Mouse (Mus musculus): Measurements from ENCODE around the gene Mettl8.

Mettl8 gene

DNA sequence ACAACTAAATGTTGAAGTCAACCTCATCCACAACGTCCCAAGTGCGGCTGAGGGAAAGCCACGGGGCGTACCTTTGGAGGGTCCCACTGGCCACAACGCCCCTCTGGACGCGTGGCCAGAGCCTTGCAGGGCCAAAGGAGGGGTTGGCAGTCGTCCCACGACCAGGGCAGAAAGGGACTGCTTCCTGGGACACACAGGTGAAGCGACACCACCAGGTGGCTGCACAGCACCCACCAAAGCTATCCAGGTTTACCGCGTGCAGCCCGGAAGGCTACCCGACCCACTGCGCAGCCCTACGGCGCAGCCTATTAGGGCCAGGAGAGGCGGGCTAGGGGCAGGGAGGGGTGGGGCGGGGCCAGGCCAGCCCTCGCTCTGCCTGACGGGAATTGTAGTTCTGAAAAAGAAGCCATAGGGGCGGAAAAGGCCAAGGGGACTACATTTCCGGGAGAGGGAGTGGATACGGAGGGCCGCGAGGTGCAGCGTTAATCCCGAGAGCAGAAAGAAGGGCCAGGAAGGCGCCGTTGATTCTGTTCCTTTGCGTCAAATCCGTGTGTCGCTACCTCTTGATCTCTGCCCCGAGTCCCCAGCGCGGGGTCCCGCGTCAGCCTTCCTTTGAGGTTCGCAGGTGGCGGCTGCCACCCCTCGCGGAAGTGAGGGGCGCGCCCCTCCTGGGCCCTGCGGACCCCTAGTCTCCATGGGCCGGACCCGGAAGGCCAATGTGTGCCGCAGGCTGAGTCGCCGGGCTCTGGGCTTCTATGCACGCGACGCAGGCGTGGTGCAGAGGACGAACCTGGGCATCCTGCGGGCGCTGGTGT, at the start of gene Mettl8, which contains the start of gene Dcaf17:
Mettl8 (minus strand) TSS at position 284 of the 815 bp plus-strand sequence.
Dcaf17 (plus strand) TSS at position 29 of the 815 bp plus-strand sequence.
- peak; percentile 94 to 95 for DNase-seq

DNA sequence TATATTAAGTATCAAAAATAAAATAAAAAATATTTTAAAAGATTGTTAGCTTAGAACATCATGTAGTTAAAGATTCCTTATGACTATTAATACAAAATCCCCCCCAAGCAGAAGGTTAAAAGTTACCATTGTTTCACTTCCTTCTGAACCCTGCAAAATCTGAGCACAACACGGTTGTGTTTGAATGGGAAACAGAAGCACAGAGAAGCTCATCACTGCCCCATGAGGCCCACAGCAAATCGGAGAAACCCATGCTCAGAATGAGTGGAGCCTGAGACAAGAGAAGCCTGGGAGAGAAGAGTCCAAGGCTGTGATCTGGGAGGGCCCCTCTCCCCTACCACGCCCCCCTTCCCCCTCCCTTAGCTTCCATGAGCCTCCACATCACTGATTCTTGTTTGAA, 49.3 kb upstream of the Mettl8 start:
- DNase-seq: peak; percentile 37 to 40

DNA sequence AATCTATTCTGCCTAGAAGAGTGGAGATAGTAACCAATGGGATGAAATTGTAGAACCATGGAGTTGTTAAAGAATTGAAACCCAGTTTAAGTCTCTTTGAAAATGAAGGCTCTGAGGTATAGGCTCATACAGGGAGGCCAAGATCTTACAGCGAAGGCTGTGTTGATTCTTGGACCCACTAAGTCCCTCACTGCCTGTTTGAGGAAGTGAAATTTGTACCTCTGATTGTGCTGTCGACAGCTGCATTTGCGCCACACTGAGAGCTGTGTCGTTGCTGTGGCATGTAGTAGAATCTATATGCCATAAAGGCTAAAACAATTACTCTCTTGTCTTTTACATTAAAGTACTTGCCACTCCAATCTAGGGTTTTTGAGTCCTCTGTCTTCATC, 47.9 kb upstream of the Mettl8 start:
- DNase-seq: peak; percentile 40 to 46

GRCm38 (mm10) chr2:71102621-71103291, 47.4 kb upstream of the Mettl8 start:
- DNase-seq: peak; percentile 12 to 20

DNA sequence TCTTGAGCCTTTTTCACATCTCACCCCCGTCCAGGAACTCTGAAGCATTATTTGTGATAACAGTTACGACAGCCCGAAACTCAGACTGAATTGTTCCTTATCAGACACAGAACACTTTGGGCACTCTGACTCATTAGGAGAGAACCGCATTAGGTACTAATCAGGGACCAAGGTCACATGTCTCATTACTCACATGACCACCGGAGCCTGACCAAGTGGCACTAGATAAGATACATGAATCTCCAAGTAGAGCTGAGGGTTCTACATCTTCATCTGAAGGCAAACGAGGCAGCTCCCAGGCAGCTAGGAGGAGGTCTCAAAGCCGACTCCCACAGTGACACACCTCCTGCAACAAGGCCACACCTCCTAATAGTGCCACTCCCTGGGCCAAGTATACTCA, 40.8 kb upstream of the Mettl8 start:
- DNase-seq: no peak

GRCm38 (mm10) chr2:71090660-71091445, 35.5 kb upstream of the Mettl8 start:
- DNase-seq: peak; percentile 7 to 15

DNA sequence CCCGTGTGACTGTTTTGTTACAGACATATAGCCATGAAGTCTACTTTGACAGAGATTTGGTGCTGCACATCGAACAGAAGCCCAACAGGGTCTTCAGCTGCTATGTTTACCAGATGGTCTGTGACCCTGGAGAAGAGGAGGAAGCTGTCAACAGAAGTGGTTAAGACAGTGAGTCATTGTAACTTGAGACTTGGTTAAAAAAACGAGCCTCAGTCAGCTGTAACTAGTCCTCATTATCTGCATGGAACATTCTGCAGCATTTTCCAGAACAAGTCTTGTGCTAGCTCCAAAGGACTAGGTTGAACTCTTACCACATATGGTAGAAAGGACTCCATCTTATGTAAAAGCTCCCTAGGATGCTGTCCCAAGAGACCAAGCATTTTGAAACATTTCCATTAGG, 34.4 kb upstream of the Mettl8 start:
- no peak for DNase-seq

DNA sequence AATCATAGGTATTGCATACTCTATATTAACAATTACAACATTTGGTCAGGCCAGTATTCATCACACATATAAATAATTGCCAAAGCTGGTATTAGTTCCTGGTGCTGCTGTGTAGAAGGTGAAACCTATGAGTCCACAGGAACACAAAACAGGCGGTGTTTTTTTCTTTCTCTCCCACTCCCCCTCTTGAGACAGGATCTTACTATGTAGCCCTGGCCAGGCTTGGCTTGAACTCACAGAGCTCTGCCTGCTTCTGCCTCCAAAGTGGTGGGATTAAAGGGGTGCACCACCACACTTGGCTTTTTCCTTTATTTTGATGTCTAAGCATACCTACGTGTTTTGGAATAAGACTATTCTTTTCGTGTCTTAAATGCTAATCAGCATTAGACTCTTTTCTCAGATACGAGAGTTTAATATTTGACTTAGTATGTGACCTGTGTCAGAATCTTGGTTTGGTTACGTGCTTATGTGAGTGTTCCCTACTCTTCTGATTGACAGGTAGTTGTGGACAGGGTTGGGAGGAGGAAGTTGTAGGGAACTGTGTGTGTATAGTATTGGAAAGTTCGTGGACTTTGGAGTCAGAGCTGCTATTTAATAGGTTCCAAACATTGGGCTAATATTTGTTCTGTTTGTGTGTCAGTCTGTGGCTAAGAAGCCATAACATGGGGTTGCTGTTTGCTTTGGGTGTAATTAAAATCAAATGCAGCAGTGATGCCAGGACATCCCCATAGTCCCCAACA, 28.2 kb upstream of the Mettl8 start:
- DNase-seq: no peak

GRCm38 (mm10) chr2:71082416-71082815, 27.0 kb upstream of the Mettl8 start:
- DNase-seq: no peak

GRCm38 (mm10) chr2:71073828-71074227, 18.4 kb upstream of the Mettl8 start:
- DNase-seq: no peak

DNA sequence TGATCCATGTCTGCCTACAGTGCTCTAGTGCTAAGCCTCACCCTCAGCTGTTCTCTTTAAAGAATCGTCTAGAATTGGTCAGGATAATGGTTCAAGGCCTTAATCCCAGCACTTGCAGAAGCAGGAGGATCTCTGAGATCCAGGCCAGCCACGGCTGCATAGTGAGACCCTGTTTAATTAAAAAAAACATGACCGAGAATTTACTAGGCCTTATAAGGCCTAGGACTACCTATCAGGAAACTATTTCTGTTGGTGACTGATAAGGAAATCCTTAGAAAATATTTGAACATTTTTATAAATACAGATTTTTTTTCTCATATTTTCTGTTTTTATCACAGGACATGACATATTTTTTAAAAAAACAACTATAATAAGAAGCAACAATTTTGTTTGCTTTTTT, 17.9 kb upstream of the Mettl8 start:
- DNase-seq: no peak

GRCm38 (mm10) chr2:71071601-71072000, 16.2 kb upstream of the Mettl8 start:
- DNase-seq: no peak

DNA sequence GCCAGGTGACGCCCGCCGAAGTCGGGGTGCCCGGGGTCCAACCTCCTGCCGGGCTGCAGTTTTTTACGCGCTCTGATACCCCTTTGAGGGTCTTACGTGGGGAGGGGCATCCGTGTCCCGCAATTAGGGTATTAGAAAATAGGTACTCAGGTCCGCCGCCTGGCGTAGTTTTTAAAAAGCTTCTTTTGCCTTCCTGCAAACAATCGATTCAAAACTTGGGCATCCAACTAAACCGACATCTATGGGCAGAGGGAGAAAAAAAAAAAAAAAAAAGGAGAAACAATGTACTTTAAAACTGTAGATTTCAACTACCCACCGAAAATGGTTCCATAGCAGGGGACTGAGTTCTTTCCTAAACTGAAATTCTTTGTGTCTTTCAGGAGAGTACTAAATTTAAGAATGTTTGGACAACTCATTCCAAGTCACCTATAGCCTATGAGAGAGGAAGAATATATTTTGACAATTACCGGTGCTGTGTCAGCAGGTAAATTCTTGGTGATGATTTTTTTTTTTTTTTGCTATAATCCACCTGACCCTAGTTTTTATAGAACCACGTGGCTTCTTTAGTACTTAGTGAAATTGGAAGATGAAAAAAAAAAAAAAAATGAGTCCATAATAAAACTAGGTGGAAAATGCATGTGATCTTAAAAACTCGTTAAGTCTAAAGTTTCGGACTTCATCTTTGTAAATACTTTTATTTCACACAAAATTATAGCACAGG, 892 bp upstream of the Mettl8 start:
- DNase-seq: no peak

DNA sequence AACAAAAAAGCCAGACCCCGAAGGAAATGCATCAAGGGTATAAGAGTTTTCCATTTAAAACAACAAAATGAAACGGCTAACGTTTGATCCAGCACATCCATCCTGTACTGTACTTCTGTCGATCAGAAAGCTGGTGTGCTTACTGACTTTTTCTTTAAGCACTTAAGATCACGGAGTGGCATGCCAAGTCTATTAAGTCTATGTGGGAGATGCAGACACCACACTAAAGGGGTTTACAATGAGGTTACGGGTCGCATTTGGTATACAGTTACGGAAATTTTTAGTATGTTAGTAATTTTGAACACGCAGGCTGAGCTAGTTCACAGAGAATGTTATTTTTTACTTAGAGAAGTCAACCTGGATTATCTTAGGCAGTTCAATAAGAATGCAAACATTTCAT, 667 bp downstream of the Mettl8 start:
- DNase-seq: no peak

GRCm38 (mm10) chr2:71050511-71050910, 4.9 kb downstream of the Mettl8 start:
- no peak for DNase-seq

GRCm38 (mm10) chr2:71048896-71049295, 6.5 kb downstream of the Mettl8 start:
- DNase-seq: no peak

DNA sequence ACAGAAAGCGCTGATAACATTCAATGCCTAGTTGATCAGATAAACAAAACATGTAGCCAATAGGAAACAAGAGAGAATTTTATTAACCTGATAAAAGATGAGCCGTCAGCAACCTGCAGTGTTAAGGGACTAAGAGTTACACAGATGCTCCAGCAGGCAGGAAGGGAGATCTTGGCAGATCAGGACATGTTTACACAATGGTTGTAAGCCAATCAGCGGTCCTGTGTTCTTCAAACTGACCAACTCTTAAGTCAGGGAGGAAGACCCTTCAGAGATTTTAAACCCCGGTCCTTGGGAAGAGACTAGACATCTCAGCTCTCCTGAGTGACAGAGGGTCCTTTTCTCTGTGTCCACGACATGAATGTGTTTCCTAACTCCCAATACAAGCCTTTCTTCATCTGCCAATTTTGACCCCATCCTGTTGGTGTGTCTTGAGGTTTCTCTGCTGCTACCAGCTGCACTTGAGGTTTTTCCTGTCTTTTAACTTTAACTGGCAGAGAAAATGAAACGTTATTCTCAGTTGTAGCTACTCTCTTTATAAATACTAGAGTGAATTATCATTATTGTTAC, 8.5 kb downstream of the Mettl8 start:
- DNase-seq: no peak

- DNase-seq: no peak
Measured at GRCm38 (mm10) chr2:71046151-71046550, 9.2 kb downstream of the Mettl8 start.

DNA sequence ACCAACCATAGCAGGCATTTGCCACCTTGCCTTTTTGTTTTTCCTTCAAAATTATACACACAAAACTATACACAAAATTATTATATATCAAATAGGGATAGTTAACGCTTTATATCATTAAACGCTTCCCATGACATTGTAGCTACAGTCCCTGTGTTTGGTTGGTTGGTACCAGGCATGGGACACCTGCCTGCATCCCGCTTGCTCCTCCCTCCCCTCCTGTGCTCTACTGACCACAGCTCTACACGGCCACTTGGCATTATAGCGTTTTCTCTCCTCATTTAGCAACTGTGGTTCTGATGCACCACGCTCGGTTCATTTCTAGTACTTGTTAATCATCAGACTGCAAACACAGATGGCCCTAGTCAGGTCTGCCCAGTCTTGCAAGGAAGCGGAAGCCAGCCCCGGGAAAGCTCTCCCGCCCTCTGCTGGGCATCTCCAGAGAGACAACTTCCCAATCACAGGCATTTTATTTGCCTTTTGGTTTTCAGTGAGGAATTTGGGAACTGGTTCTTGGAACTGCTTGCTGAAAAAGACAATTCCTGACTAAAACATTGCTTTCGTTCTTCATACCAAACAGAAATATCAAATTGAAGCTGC, 15.8 kb downstream of the Mettl8 start:
- peak; percentile 61 for DNase-seq

- no peak for DNase-seq
Measured at GRCm38 (mm10) chr2:71037447-71037846, 17.9 kb downstream of the Mettl8 start.

DNA sequence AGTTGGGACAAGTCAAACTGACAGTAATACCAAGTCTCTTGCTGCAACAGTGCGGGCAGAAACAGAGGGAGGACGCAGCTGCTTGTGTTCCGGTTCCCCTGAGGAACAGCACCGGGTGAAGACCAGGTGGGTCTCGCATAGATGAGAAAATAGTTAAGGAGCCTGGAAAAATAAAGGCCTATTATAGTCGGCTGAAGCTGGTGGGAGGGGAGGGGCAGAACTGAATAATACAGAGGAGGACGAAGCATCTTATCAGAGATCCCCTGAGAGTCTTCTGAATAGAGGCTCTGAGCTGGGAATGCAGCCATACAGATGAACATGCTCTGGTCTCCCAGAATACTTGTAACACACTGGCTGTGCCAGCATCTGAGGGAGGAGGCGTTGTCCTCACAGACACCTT, 21.4 kb downstream of the Mettl8 start:
- DNase-seq: no peak
